In genomic region chr13:109901811-109902210, GRCm38 (mm10) we compare ENCODE assay signal across 8 mouse cellular contexts.
DNase-seq lines count a peak whose midpoint lies in the region; ATAC-seq and TF ChIP-seq lines count a peak whose summit lies in the region.

No protein-coding gene starts in this region.

- peaks cover 15% of the 10 kb centered on the region; the same call in 1 of the 2 replicates for H3K27me3 ChIP-seq in kidney, embryonic 15.5 days
- H3K27me3 ChIP-seq in embryonic facial prominence, embryonic 12.5 days = no peaks in the 10 kb centered on the region
- no peaks in the 10 kb centered on the region for H3K27me3 ChIP-seq in hindbrain, embryonic 16.5 days (replicated peaks; ENCODE audit: control insufficient read depth, insufficient read depth, low read length)
- no peaks in the 10 kb centered on the region for H3K27me3 ChIP-seq in midbrain, embryonic 15.5 days (replicated peaks)
- no peaks in the 10 kb centered on the region for H3K27me3 ChIP-seq in cerebellum, adult 2 months (ENCODE audit: control insufficient read depth, insufficient read depth, low read length)

- H3K27ac ChIP-seq in kidney, embryonic 15.5 days = no peak overlapping the region
- no peak overlapping the region for H3K27ac ChIP-seq in embryonic facial prominence, embryonic 12.5 days
- H3K27ac ChIP-seq in hindbrain, embryonic 16.5 days (ENCODE audit: low read depth, low read length) = no peak overlapping the region
- no peak overlapping the region for H3K27ac ChIP-seq in midbrain, embryonic 15.5 days
- no peak overlapping the region for H3K27ac ChIP-seq in cerebellum, adult 2 months (ENCODE audit: insufficient read depth, low read length)

- TF ChIP-seq CTCF in cerebellum, adult 2 months (IDR thresholded peaks at IDR 0.05; ENCODE audit: borderline replicate concordance, insufficient read depth, low read depth, low read length) = no peak

- ATAC-seq in kidney, embryonic 15.5 days (replicated peaks; ENCODE audit: low FRiP score) = no peak
- no peak for ATAC-seq in embryonic facial prominence, embryonic 12.5 days (ENCODE audit: insufficient number of reproducible peaks, insufficient read depth, low FRiP score, low TSS enrichment)
- no peak for ATAC-seq in hindbrain, embryonic 16.5 days
- no peak for ATAC-seq in midbrain, embryonic 15.5 days (replicated peaks)
- no peak for ATAC-seq in monocyte, adult 5-6 weeks (replicated peaks; ENCODE audit: insufficient number of reproducible peaks, low FRiP score, low TSS enrichment, poor library complexity, severe bottlenecking)

- H3K9ac ChIP-seq in kidney, embryonic 15.5 days = no peak overlapping the region; the same call in 1 of the 2 replicates
- no peak overlapping the region for H3K9ac ChIP-seq in embryonic facial prominence, embryonic 12.5 days
- H3K9ac ChIP-seq in hindbrain, embryonic 16.5 days (ENCODE audit: low read depth, low read length) = no peak overlapping the region
- H3K9ac ChIP-seq in midbrain, embryonic 15.5 days = no peak overlapping the region

- H3K4me3 ChIP-seq in kidney, embryonic 15.5 days (replicated peaks) = peak overlapping the region; percentile 80; the same call in 1 of the 2 replicates
- H3K4me3 ChIP-seq in embryonic facial prominence, embryonic 12.5 days = no peak overlapping the region
- H3K4me3 ChIP-seq in hindbrain, embryonic 16.5 days (ENCODE audit: low read length) = peak overlapping the region; percentile 63
- H3K4me3 ChIP-seq in midbrain, embryonic 15.5 days = no peak overlapping the region; the same call in 1 of the 2 replicates
- H3K4me3 ChIP-seq in cerebellum, adult 2 months (replicated peaks; ENCODE audit: insufficient read depth, low read depth, low read length) = no peak overlapping the region

- H3K9me3 ChIP-seq in kidney, embryonic 15.5 days (replicated peaks) = no peaks in the 10 kb centered on the region
- H3K9me3 ChIP-seq in embryonic facial prominence, embryonic 12.5 days = no peaks in the 10 kb centered on the region
- no peaks in the 10 kb centered on the region for H3K9me3 ChIP-seq in hindbrain, embryonic 16.5 days (ENCODE audit: control insufficient read depth, low read length)
- H3K9me3 ChIP-seq in midbrain, embryonic 15.5 days = no peaks in the 10 kb centered on the region

- peaks cover 16% of the 10 kb centered on the region for H3K4me1 ChIP-seq in kidney, embryonic 15.5 days
- H3K4me1 ChIP-seq in embryonic facial prominence, embryonic 12.5 days = peaks cover 26% of the 10 kb centered on the region
- peaks cover 23% of the 10 kb centered on the region for H3K4me1 ChIP-seq in hindbrain, embryonic 16.5 days (ENCODE audit: control insufficient read depth, insufficient read depth, low read depth, low read length)
- H3K4me1 ChIP-seq in midbrain, embryonic 15.5 days = peaks cover 21% of the 10 kb centered on the region
- peaks cover 13% of the 10 kb centered on the region for H3K4me1 ChIP-seq in cerebellum, adult 2 months (ENCODE audit: control insufficient read depth, insufficient read depth, low read length)

- H3K4me2 ChIP-seq in kidney, embryonic 15.5 days = peak overlapping the region; percentile 97
- H3K4me2 ChIP-seq in embryonic facial prominence, embryonic 12.5 days (replicated peaks) = peak overlapping the region; percentile 90
- H3K4me2 ChIP-seq in hindbrain, embryonic 16.5 days (ENCODE audit: low read length) = peak overlapping the region; percentile 93
- H3K4me2 ChIP-seq in midbrain, embryonic 15.5 days = peak overlapping the region; percentile 96

- WGBS in kidney, embryonic 15.5 days = 73% methylated on average over 5 of the region's 5 CpGs
- 59% methylated on average over 5 of the region's 5 CpGs for WGBS in embryonic facial prominence, embryonic 12.5 days
- 54% methylated on average over 5 of the region's 5 CpGs for WGBS in hindbrain, embryonic 16.5 days
- WGBS in midbrain, embryonic 15.5 days = 57% methylated on average over 5 of the region's 5 CpGs
- WGBS in cerebellum, adult 2 months = 62% methylated on average over 5 of the region's 5 CpGs

- no peak for DNase-seq in kidney, postnatal 25 days
- no peak for DNase-seq in spleen, postnatal 10 days (ENCODE audit: low spot score in 2 of 2)
- DNase-seq in cerebellum, adult 2 months = no peak

- no peak for TF ChIP-seq POLR2A in cerebellum, adult 2 months (IDR thresholded peaks at IDR 0.05; ENCODE audit: borderline replicate concordance, insufficient read depth, low read length)

- H3K36me3 ChIP-seq in kidney, embryonic 15.5 days = no peaks in the 10 kb centered on the region
- H3K36me3 ChIP-seq in embryonic facial prominence, embryonic 12.5 days = no peaks in the 10 kb centered on the region
- H3K36me3 ChIP-seq in hindbrain, embryonic 16.5 days (ENCODE audit: control insufficient read depth, insufficient read depth, low read length) = no peaks in the 10 kb centered on the region
- no peaks in the 10 kb centered on the region for H3K36me3 ChIP-seq in midbrain, embryonic 15.5 days (replicated peaks)

Comparison
In these comparisons a context has a peak if more than half of its experiments do, and no peak if none do; other contexts are left out.
1. H3K4me3 ChIP-seq: peak in kidney, embryonic 15.5 days (single experiment) and hindbrain, embryonic 16.5 days (single experiment); none in embryonic facial prominence, embryonic 12.5 days (single experiment), midbrain, embryonic 15.5 days (single experiment) and cerebellum, adult 2 months (single experiment).
2. Peak in every context shown above with its lines, with median percentiles within 50 percentile points of each other: H3K4me2 ChIP-seq.